Mouse (Mus musculus): ENCODE results near the gene Bpifb4. TPM values are rescaled to one million over a fixed set of nuclear protein-coding genes. Genes with fewer than 3 reads are reported as not detected.

The Bpifb4 gene
- polyA plus RNA-seq (2015; fragmentation: Nextera tagmentation; extraction: Ambion mirVana): 0.06 and 0.13 TPM in 2 replicates

DNA sequence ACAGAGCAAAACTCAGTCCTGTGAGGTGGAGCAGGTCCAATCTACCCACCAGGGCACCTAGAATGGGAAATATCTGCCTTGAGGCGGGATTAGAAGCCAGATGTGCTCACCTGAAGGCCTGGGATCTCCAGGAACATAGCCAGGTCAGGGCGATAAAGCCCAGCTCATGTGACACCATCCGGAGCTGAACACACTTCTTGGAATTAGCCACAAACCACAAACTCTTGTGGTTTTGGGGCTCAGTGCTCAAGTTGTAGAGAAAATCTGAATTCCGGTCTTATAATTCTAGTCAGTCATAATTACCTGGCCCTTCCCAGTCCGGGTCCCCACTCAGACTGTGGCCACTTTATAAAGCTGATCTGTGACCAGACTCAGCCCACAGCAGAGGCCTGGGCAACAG is at the start of gene Bpifb4:
Gene Bpifb4 (plus strand): TSS at position 370 of the 400 bp plus-strand sequence.
- Histone ChIP-seq H3K9ac (no peak within 1 kb of the TSS), H3K4me2 (no peak within 1 kb of the TSS), H3K4me1 (replicated peaks) (no peaks in the 10 kb centered on the region), H3K27ac (replicated peaks) (no peak within 1 kb of the TSS), H3K27me3 (no peaks in the 10 kb centered on the region), H3K9me3 (replicated peaks) (no peaks in the 10 kb centered on the region), H3K4me3 (replicated peaks) (no peak within 1 kb of the TSS), H3K36me3 (replicated peaks) (no peaks in the 10 kb centered on the region)
- 20% methylated on average over 5 of the region's 5 CpGs for WGBS (ENCODE audit: insufficient replicate concordance)
- no peak for ATAC-seq (ENCODE audit: insufficient read depth)

DNA sequence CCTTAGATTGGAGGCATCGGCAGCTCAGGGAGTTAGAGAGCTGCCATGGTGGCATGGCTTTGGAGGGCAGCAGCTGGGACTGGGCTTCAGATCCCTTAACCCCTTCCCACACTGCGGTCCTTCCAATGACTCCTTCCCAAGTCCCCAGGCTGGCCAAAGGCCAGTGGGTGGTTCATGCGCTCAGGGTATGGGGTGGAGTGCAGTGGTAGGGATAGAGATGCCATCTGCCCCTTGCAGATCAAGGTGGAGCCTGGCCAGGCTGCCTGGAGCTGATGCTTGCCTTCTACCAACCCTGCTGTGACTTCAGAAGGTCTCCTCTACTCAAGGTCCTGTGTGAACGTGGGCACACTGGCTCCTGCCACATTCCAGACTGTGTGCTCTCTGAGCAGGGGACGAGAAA is 38.9 kb upstream of the Bpifb4 start:
- Histone ChIP-seq H3K27ac (replicated peaks) (no peak overlapping the region), H3K4me1 (replicated peaks) (no peaks in the 10 kb centered on the region), H3K4me3 (replicated peaks) (no peak overlapping the region), H3K9me3 (replicated peaks) (no peaks in the 10 kb centered on the region), H3K27me3 (no peaks in the 10 kb centered on the region), H3K4me2 (no peak overlapping the region), H3K9ac (no peak overlapping the region), H3K36me3 (replicated peaks) (no peaks in the 10 kb centered on the region)
- ATAC-seq (ENCODE audit: insufficient read depth): no peak
- WGBS (ENCODE audit: insufficient replicate concordance): 66% methylated on average over 5 of the region's 5 CpGs

DNA sequence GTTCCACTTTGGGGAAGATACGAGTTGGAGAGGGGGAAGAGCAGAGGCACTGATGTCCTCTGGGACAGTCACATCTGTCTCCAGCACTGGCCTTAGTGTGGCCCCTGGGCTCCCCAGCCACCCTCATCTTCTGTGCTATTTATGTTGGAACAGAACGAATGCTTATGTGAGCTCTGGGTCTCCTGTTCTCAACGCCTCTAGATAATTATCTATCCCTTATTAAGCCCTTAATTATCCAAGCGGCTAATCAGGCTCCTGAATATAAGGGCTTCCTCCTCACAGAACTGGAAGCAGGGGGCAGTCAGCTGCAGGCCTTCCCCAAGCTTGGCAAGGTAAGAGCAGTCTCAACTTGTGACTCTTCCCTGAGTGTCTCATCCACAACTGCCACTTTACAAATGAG is 37.9 kb upstream of the Bpifb4 start, which contains the start of gene Bpifb6:
Gene Bpifb6 (plus strand): TSS at position 301 of the 400 bp plus-strand sequence.
- no peak for ATAC-seq (ENCODE audit: insufficient read depth)
- H3K4me3 ChIP-seq (replicated peaks): no peak within 1 kb of the TSS
- no peak within 1 kb of the TSS for H3K9ac ChIP-seq
- no peak within 1 kb of the TSS for H3K27ac ChIP-seq (replicated peaks)
- H3K4me1 ChIP-seq (replicated peaks): no peaks in the 10 kb centered on the region
- no peaks in the 10 kb centered on the region for H3K9me3 ChIP-seq (replicated peaks)
- H3K27me3 ChIP-seq: no peaks in the 10 kb centered on the region
- H3K4me2 ChIP-seq: no peak within 1 kb of the TSS
- WGBS (ENCODE audit: insufficient replicate concordance): 50% methylated on average over 4 of the region's 4 CpGs
- no peaks in the 10 kb centered on the region for H3K36me3 ChIP-seq (replicated peaks)

DNA sequence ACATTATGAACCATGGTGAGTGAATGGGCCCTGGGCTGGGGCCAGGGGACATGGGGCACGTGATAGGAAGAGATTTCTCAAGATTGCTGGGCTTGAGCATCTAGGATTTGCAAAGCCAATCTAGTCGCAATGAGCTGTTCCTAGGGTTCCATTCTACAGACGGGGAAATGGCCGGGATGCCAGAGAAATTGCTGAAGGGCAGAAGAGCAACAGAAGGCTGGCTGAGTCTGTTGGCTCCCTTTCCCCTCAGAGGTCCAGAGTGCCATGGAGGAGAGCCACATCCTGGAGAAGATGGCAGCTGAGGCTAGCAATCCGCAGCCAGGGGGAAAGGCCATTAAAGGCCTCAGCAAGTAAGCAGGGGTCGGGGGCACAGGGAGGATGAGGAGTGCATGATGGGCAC is 35.3 kb upstream of the Bpifb4 start:
- no peak overlapping the region for H3K4me3 ChIP-seq (replicated peaks)
- H3K4me2 ChIP-seq: no peak overlapping the region
- WGBS (ENCODE audit: insufficient replicate concordance): 55% methylated on average over 6 of the region's 6 CpGs
- no peak overlapping the region for H3K9ac ChIP-seq
- H3K36me3 ChIP-seq (replicated peaks): no peaks in the 10 kb centered on the region
- no peaks in the 10 kb centered on the region for H3K9me3 ChIP-seq (replicated peaks)
- no peaks in the 10 kb centered on the region; the same call in 1 of the 2 replicates for H3K27me3 ChIP-seq
- no peak for ATAC-seq (ENCODE audit: insufficient read depth)
- no peaks in the 10 kb centered on the region for H3K4me1 ChIP-seq (replicated peaks)
- H3K27ac ChIP-seq (replicated peaks): no peak overlapping the region

DNA sequence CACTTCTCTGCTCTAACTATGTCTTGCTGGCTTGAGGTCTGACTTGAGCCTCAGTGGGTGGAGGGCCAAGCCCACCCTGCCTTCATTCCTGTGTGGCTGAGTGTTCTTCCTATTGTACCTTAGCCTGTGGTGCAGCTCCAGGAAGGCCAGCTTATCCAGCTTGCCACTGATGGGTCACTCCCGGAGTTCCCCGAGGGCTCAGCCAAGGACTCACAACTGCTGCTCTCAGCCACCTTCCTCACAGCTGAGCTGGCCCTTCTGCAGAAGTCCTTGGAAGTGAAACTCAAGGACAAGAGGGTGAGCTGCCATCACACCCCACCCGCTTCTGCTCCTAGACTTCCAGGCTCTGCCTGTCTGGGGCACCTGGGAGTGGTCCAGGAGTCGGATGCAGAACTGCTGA is 31.4 kb upstream of the Bpifb4 start:
- 73% methylated on average over 4 of the region's 4 CpGs for WGBS (ENCODE audit: insufficient replicate concordance)
- H3K4me1 ChIP-seq (replicated peaks): no peaks in the 10 kb centered on the region
- no peak overlapping the region for H3K4me2 ChIP-seq
- ATAC-seq (ENCODE audit: insufficient read depth): no peak
- H3K9ac ChIP-seq: no peak overlapping the region
- no peak overlapping the region for H3K4me3 ChIP-seq (replicated peaks)
- H3K27me3 ChIP-seq: no peaks in the 10 kb centered on the region; the same call in 1 of the 2 replicates
- no peaks in the 10 kb centered on the region for H3K9me3 ChIP-seq (replicated peaks)
- H3K27ac ChIP-seq (replicated peaks): no peak overlapping the region
- no peaks in the 10 kb centered on the region for H3K36me3 ChIP-seq (replicated peaks)

DNA sequence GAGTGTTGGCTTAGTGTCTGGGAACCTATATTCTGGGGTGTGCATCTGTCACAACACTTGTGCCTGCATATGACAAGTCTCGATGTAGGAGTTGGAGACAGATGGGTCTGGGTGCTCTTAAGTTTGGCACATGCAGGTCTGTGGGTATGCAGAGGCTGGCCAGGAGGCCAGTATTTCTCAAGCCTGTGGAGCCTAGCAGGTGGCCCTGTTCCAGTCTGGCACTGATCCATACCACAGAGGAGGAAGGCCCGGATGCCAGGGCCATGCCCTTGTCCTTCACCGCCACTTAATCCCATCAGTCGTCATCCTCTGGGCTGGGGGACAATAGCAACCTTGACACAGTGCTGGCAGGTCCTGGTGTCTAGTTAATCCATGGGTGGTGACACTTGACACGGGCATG is 23.9 kb upstream of the Bpifb4 start:
- Histone ChIP-seq H3K27ac (replicated peaks) (no peak overlapping the region), H3K4me2 (no peak overlapping the region), H3K4me3 (replicated peaks) (no peak overlapping the region), H3K9ac (no peak overlapping the region), H3K4me1 (replicated peaks) (no peaks in the 10 kb centered on the region), H3K27me3 (no peaks in the 10 kb centered on the region), H3K9me3 (replicated peaks) (no peaks in the 10 kb centered on the region), H3K36me3 (replicated peaks) (no peaks in the 10 kb centered on the region)
- no peak for ATAC-seq (ENCODE audit: insufficient read depth)
- WGBS (ENCODE audit: insufficient replicate concordance): 55% methylated on average over 5 of the region's 5 CpGs

DNA sequence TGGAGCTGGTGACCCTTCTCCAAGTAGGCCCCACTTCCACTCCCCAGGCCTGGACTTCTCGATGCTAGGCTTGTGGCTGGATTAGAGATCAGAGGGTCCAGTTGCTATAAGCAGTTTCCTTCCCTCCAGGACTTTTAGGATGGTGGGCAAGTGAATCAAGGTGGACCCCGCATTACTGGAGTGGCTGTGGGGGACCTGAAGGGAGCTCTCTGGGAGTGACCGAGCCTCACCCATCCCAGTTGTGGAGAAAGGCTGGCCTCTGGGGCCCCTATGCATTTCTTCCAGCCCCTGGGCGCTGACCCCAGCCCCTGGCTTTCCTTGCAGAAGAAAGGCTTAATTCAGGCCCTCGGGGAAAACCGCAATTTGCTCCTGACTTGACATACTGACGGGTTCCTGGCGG is 20.1 kb upstream of the Bpifb4 start, which contains the start of gene Bpifb3:
Gene Bpifb3 (plus strand): TSS at position 301 of the 400 bp plus-strand sequence.
- Histone ChIP-seq H3K4me2 (no peak within 1 kb of the TSS), H3K4me1 (replicated peaks) (no peaks in the 10 kb centered on the region), H3K9me3 (replicated peaks) (no peaks in the 10 kb centered on the region), H3K27me3 (no peaks in the 10 kb centered on the region), H3K27ac (replicated peaks) (no peak within 1 kb of the TSS), H3K36me3 (replicated peaks) (no peaks in the 10 kb centered on the region), H3K4me3 (replicated peaks) (no peak within 1 kb of the TSS), H3K9ac (no peak within 1 kb of the TSS)
- WGBS (ENCODE audit: insufficient replicate concordance): 66% methylated on average over 8 of the region's 8 CpGs
- no peak for ATAC-seq (ENCODE audit: insufficient read depth)

DNA sequence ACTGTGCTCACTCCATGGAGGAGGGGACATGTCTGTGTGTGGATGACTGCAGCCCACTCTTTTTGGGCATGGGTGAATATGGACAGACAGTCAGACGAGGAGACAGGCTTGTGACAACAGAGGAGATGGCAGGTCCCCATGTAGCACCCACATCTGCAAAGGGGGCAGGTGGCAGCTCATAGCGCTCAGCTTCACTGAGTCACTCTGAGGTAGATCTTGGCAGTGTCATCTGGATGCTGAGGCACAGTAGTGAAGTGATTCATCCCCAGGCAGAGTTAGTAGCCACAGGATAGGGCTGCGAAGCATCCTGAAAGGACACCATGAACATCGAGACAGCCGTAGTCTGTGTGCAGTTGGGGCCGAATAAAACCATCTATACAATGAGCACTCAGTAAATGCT is 16.8 kb upstream of the Bpifb4 start:
- no peaks in the 10 kb centered on the region for H3K4me1 ChIP-seq (replicated peaks)
- no peak overlapping the region for H3K9ac ChIP-seq
- no peaks in the 10 kb centered on the region for H3K36me3 ChIP-seq (replicated peaks)
- no peak for ATAC-seq (ENCODE audit: insufficient read depth)
- H3K9me3 ChIP-seq (replicated peaks): no peaks in the 10 kb centered on the region
- 70% methylated on average over 6 of the region's 6 CpGs for WGBS (ENCODE audit: insufficient replicate concordance)
- H3K4me2 ChIP-seq: no peak overlapping the region
- H3K27ac ChIP-seq (replicated peaks): no peak overlapping the region
- H3K27me3 ChIP-seq: no peaks in the 10 kb centered on the region
- H3K4me3 ChIP-seq (replicated peaks): no peak overlapping the region

DNA sequence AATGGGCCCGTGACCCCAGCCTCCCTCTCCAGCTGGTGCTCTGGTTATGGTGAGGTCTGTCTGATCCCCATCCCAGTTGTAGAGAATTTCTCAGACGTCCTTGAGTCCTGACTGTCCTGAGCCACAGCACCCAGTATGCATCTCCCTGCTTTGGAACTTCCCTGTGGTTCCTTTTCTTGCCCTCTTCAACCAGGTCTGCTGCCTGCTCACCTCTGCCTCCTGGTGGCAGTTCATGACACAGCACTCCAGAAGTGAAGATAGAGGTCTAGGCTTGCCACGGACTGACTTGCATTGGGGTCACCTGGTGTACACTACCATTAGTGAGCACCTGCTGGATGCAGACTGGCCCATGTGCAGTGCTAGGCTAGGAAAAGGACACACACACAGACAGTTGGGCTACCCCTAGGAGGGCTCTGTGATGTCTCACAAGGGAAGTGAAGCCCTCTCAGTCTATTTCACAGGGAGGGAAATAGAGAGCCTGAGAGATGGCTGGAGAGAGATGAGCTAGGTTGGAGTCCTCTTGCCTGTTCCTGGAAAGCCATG is 8.1 kb upstream of the Bpifb4 start:
- 30% methylated on average over 3 of the region's 3 CpGs for WGBS (ENCODE audit: insufficient replicate concordance)

DNA sequence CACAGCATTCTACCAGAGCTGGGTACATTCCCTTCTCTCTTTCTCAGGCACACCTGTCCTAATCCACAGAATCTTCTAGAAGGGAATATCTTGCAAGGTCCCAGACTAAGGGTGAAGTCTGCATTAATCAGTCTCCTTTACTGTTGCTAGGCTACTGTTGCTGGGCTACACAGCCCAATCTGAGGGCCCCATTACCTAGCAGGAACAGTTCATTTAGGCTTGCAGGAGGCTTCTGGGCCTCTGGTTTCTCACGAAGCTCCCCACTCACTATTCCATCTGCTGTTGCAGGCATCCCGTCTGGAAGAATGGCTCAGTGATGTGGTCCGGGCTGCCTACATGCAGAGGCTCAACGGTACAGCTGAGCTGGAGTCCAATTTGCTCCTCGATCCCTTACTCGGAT is 6.9 kb upstream of the Bpifb4 start:
- 66% methylated on average over 6 of the region's 6 CpGs for WGBS (ENCODE audit: insufficient replicate concordance)
- no peak overlapping the region for H3K4me3 ChIP-seq (replicated peaks)
- no peaks in the 10 kb centered on the region for H3K9me3 ChIP-seq (replicated peaks)
- H3K27ac ChIP-seq (replicated peaks): no peak overlapping the region
- no peak for ATAC-seq (ENCODE audit: insufficient read depth)
- no peak overlapping the region for H3K9ac ChIP-seq
- H3K4me2 ChIP-seq: no peak overlapping the region
- no peaks in the 10 kb centered on the region for H3K27me3 ChIP-seq
- H3K36me3 ChIP-seq (replicated peaks): no peaks in the 10 kb centered on the region
- H3K4me1 ChIP-seq (replicated peaks): no peaks in the 10 kb centered on the region

More for the DNA sequence above, 8.1 kb upstream of the Bpifb4 start:
- no peak for ATAC-seq (ENCODE audit: insufficient read depth)
- H3K27me3 ChIP-seq: no peaks in the 10 kb centered on the region
- H3K9me3 ChIP-seq (replicated peaks): no peaks in the 10 kb centered on the region
- no peak overlapping the region for H3K27ac ChIP-seq (replicated peaks)
- H3K9ac ChIP-seq: no peak overlapping the region
- no peak overlapping the region for H3K4me2 ChIP-seq
- no peaks in the 10 kb centered on the region for H3K36me3 ChIP-seq (replicated peaks)
- no peak overlapping the region for H3K4me3 ChIP-seq (replicated peaks)
- no peaks in the 10 kb centered on the region for H3K4me1 ChIP-seq (replicated peaks)

DNA sequence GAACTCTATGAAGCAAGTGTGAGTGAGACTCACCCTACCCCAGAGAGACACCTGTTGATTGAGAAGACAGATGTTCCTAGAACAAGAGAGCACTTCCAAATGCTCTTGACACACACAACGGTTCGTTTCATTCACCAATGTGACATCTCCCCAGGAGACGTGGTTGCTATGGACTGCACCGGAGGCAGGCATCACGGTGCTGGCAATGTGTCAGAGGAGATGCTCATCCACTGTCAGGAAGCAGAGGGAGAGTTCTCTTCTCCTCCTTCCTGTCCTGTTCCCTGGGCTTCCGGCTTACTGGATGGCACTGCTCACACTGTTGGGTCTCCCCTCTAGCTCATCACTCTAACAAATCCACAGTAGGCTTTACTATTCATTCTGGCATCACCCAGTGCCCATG is 4.7 kb upstream of the Bpifb4 start:
- H3K9me3 ChIP-seq (replicated peaks): no peaks in the 10 kb centered on the region
- no peak for ATAC-seq (ENCODE audit: insufficient read depth)
- no peaks in the 10 kb centered on the region for H3K4me1 ChIP-seq (replicated peaks)
- no peak overlapping the region for H3K27ac ChIP-seq (replicated peaks)
- no peaks in the 10 kb centered on the region for H3K36me3 ChIP-seq (replicated peaks)
- 58% methylated on average over 6 of the region's 6 CpGs for WGBS (ENCODE audit: insufficient replicate concordance)
- H3K4me3 ChIP-seq (replicated peaks): no peak overlapping the region
- no peak overlapping the region for H3K4me2 ChIP-seq
- H3K27me3 ChIP-seq: no peaks in the 10 kb centered on the region
- H3K9ac ChIP-seq: no peak overlapping the region

DNA sequence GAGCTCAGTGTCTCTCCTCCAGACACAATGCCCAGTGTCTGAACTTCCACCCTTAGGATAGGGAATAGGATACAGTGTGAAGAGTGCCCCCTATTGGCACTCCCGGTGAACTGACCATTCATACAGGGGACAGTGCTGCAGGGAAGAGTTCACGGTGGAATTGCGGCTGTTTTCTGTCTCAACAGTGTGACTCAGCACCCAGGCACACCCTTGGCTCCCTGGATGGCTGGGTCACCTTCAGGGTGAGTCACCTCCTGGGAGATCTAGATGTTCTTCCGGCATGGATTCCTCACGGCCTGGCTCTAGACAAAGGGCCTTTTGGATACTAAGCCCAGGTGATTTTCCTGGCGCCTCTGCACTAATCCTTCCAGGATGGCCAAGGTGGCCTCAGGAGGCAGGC is 2.7 kb upstream of the Bpifb4 start:
- H3K9ac ChIP-seq: no peak overlapping the region

More for the DNA sequence above, 2.7 kb upstream of the Bpifb4 start:
- Histone ChIP-seq H3K4me1 (replicated peaks) (no peaks in the 10 kb centered on the region), H3K27me3 (no peaks in the 10 kb centered on the region), H3K27ac (replicated peaks) (no peak overlapping the region), H3K4me2 (no peak overlapping the region), H3K9me3 (replicated peaks) (no peaks in the 10 kb centered on the region), H3K4me3 (replicated peaks) (no peak overlapping the region), H3K36me3 (replicated peaks) (no peaks in the 10 kb centered on the region)
- ATAC-seq (ENCODE audit: insufficient read depth): no peak
- 73% methylated on average over 6 of the region's 6 CpGs for WGBS (ENCODE audit: insufficient replicate concordance)
